Mouse (Mus musculus) intestine, embryonic 15.5 days (tissue): ENCODE results near the gene Neurl4. TPM values are rescaled to one million over a fixed set of nuclear protein-coding genes. Genes with fewer than 3 reads are reported as not detected.
A peak's percentile ranks its signal among the peaks of the same experiment; 100 is the strongest.

Experiments used
- ATAC-seq: fragments of 200-750 bp; cut with Nextera tagmentation; 2 replicates; pipeline ENCODE4 v1.8.0; 2017; ENCODE audit warnings: moderate TSS enrichment, moderate library complexity
- H3K27ac ChIP-seq: fragments of 300-500 bp; sonication (generic); 2 replicates; pipeline ENCODE4 v1.5.1; 2015; ENCODE audit warnings: mild to moderate bottlenecking, inconsistent platforms
- H3K27me3 ChIP-seq: fragments of 300-500 bp; sonication (generic); replicated peaks from 2 replicates; pipeline ENCODE4 v1.6.1; 2015; ENCODE audit warnings: inconsistent platforms
- H3K36me3 ChIP-seq: fragments of 300-500 bp; sonication (generic); 2 replicates; pipeline ENCODE4 v1.6.1; 2015; ENCODE audit warnings: inconsistent platforms
- H3K4me1 ChIP-seq: fragments of 300-500 bp; sonication (generic); replicated peaks from 2 replicates; pipeline ENCODE4 v1.6.1; 2015; ENCODE audit warnings: inconsistent platforms
- H3K4me2 ChIP-seq: fragments of 300-500 bp; sonication (generic); replicated peaks from 2 replicates; pipeline ENCODE4 v1.6.1; 2015; ENCODE audit warnings: mild to moderate bottlenecking, inconsistent platforms
- H3K4me3 ChIP-seq: fragments of 300-500 bp; sonication (generic); replicated peaks from 2 replicates; pipeline ENCODE4 v1.5.1; 2015; ENCODE audit warnings: inconsistent platforms
- H3K9ac ChIP-seq: fragments of 300-500 bp; sonication (generic); 2 replicates; pipeline ENCODE4 v1.6.1; 2015; ENCODE audit warnings: inconsistent platforms
- H3K9me3 ChIP-seq: fragments of 300-500 bp; sonication (generic); 2 replicates; pipeline ENCODE4 v1.6.1; 2016; ENCODE audit warnings: inconsistent platforms
- WGBS: fragments of 180-500 bp; shearing (Covaris S2); methylation state at CpG from one replicate; pipeline ENCODE4 v1.1.7; 2015; 5-methylcytosine and 5-hydroxymethylcytosine counted together
- polyA plus RNA-seq: library from polyadenylated mRNA; unstranded; fragments of >200 nt; fragmentation: Nextera tagmentation; extraction: Ambion mirVana; gene quantifications from 2 replicates; pipeline ENCODE4 v1.2.1, GENCODE M21; 2015

The Neurl4 gene
- polyA plus RNA-seq, 1 experiment from 2014 or later, result 7.0 TPM

DNA sequence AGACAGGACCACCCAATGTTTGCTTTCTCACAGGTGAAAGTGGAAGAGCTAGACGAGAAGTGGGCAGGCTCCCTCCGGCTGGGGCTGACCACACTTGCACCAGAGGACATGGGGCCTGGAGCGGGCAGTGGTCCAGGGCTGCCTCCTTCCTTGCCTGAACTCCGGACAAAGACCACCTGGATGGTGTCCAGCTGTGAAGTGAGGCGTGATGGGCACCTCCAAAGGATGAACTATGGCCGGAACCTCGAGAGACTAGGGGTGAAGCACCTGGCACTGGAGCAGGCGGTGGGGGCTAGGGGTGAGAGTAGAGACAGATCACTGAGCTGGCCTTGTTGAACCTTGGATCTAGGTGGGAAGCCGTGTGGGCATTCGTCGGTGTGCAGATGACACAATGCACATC lies 7.8 kb downstream of the Neurl4 start:
- peaks cover 6% of the 10 kb centered on the region for H3K4me1 ChIP-seq
- no peaks in the 10 kb centered on the region for H3K9me3 ChIP-seq
- peaks cover 87% of the 10 kb centered on the region for H3K36me3 ChIP-seq
- no peak overlapping the region for H3K9ac ChIP-seq
- no peak overlapping the region for H3K4me3 ChIP-seq
- H3K27ac ChIP-seq, result no peak overlapping the region
- no peak for ATAC-seq
- WGBS, result 93% methylated on average over 11 of the region's 11 CpGs
- no peaks in the 10 kb centered on the region for H3K27me3 ChIP-seq
- no peak overlapping the region for H3K4me2 ChIP-seq

DNA sequence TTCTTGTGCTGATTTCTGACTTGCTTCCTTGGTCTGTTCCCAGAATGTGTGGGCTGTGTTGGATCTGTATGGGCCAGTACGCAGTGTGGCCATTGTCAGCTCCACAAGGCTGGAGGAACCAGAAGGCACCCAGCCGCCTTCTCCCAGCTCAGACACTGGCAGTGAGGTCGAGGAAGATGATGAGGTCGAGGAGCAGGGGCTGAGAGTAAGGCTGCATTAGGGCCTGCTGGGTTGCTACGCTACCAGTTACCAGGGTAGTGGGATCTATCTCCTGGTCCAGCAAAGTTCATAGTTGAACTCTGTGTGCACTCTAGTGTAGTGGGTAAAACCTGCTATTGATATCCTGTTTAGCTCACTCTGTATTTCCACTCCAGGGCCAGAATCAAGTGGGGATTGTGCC lies 8.3 kb downstream of the Neurl4 start:
- H3K4me2 ChIP-seq, result no peak overlapping the region
- peaks cover 82% of the 10 kb centered on the region for H3K36me3 ChIP-seq
- no peak overlapping the region for H3K4me3 ChIP-seq
- 90% methylated on average over 5 of the region's 5 CpGs for WGBS
- H3K4me1 ChIP-seq, result peaks cover 7% of the 10 kb centered on the region
- H3K9me3 ChIP-seq, result no peaks in the 10 kb centered on the region
- H3K27ac ChIP-seq, result no peak overlapping the region
- H3K9ac ChIP-seq, result no peak overlapping the region
- no peaks in the 10 kb centered on the region for H3K27me3 ChIP-seq
- ATAC-seq, result no peak

DNA sequence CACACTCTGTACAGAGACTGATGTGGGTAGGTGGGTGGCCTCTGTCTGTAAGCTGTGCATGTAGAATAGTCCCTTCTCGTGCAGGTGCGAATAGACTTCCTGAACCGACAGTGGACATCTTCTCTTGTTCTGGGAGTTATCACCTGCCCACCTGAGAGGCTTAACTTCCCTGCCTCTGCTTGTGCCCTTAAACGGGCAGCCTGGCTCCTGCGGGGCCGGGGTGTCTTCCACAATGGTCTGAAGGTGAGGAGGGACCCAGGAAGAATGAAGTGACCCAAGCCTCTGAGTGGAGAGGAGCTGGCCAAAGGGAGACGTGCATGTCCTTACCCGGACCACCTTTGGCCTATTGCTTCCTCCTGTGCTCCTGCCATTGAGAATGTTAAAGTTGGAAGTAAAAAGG lies 9.3 kb downstream of the Neurl4 start:
- no peak overlapping the region for H3K27ac ChIP-seq
- H3K4me3 ChIP-seq, result no peak overlapping the region
- H3K9me3 ChIP-seq, result no peaks in the 10 kb centered on the region
- no peak for ATAC-seq
- H3K36me3 ChIP-seq, result peaks cover 75% of the 10 kb centered on the region
- H3K4me2 ChIP-seq, result no peak overlapping the region
- no peak overlapping the region for H3K9ac ChIP-seq
- peaks cover 16% of the 10 kb centered on the region for H3K4me1 ChIP-seq
- H3K27me3 ChIP-seq, result no peaks in the 10 kb centered on the region
- 89% methylated on average over 8 of the region's 8 CpGs for WGBS

DNA sequence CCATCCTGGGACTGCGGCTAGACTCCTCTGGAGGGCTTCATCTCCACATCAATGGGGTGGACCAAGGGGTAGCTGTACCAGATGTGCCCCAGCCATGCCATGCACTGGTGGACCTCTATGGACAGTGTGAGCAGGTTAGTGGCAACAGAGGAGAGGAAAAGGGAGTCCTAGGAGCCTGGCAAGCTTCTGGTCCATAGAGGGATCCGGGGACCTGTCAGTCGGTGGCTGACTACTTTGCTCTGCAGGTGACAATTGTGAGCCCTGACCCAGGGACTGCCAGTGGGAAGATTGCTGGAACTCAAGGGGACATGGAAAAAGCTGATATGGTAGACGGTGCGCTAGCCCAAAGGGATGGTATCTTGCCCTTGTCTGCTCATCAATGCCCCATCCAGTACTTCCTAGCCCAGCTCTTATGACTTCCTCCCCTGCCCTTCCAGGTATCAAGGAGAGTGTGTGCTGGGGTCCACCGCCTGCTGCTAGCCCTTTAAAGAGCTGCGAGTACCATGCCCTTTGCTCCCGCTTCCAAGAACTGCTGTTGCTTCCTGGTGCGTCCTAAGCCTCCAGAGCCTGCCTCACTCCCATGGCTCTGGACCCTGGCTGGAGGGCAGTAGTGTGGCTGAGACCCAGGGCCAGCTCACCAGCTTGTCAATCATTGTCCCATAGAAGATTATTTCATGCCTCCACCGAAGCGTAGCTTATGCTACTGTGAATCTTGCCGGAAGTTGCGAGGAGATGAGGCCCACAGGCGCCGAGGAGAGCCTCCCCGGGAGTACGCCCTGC lies 10.1 kb downstream of the Neurl4 start:
- 90% methylated on average over 17 of the region's 17 CpGs for WGBS
- no peak overlapping the region for H3K4me2 ChIP-seq
- no peaks in the 10 kb centered on the region for H3K9me3 ChIP-seq
- H3K27me3 ChIP-seq, result no peaks in the 10 kb centered on the region
- ATAC-seq, result no peak
- no peak overlapping the region for H3K4me3 ChIP-seq
- peaks cover 72% of the 10 kb centered on the region for H3K36me3 ChIP-seq
- H3K9ac ChIP-seq, result no peak overlapping the region
- no peak overlapping the region for H3K27ac ChIP-seq
- H3K4me1 ChIP-seq, result peaks cover 22% of the 10 kb centered on the region

DNA sequence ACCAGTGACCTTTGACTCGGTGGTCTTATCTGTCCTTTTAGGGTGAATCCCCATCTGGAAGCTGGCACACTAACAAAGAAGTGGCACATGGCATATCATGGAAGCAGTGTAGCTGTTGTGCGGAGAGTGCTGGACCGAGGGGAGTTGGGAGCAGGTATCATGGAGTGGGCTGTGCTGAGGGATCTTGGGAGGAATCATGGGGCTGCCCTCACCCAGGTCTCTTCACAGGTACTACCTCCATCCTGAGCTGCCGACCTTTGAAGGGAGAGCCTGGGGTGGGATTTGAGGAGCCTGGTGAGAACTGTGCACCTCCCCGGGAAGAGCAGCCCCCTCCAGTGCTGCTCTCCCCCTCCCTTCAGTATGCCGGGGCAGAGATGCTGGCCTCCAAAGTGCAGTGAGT lies 10.8 kb downstream of the Neurl4 start:
- no peak overlapping the region for H3K9ac ChIP-seq
- peaks cover 27% of the 10 kb centered on the region for H3K4me1 ChIP-seq
- ATAC-seq, result no peak
- WGBS, result 89% methylated on average over 6 of the region's 6 CpGs
- H3K4me2 ChIP-seq, result no peak overlapping the region
- H3K4me3 ChIP-seq, result no peak overlapping the region
- H3K36me3 ChIP-seq, result peaks cover 70% of the 10 kb centered on the region
- no peak overlapping the region for H3K27ac ChIP-seq
- H3K9me3 ChIP-seq, result no peaks in the 10 kb centered on the region
- H3K27me3 ChIP-seq, result no peaks in the 10 kb centered on the region

DNA sequence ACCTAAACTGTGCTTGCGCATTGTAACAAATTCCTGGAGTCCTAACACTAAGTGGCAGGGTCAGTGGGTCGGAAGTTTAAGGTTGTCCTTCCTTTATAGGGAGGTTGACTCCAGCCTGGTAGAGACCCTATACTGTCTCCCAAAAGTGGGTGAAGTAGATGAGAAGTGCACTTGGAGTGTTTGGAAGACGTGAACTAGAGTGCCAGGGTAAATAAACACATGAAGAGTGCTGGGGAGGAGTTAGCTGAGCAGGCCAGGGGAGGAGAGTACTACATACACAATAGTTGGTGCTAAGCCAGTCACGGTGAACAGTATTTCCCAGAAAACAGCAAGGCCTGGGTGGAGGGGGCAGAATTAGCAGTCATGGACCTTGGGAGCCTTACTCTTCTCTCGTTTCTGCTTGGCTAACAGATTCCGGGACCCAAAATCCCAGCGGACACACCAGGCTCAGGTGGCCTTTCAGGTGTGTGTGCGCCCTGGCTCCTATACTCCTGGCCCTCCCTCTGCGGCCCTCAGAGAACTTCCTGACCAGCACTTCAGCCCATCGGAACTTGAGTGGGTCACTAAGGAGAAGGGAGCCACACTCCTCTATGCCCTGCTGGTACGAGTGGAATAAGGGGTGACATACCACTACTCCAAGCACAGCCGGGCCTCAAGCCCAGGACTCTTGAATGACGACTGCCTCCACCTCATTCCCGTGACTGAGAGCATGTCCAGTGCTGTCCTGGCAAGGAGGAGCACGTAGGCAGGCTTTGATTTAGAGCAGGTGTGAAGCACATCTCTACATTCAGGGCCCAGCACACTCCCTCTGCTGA lies 12.1 kb downstream of the Neurl4 start:
- peak overlapping the region; percentile 96; the same call in 1 of the 2 replicates for H3K9ac ChIP-seq

DNA sequence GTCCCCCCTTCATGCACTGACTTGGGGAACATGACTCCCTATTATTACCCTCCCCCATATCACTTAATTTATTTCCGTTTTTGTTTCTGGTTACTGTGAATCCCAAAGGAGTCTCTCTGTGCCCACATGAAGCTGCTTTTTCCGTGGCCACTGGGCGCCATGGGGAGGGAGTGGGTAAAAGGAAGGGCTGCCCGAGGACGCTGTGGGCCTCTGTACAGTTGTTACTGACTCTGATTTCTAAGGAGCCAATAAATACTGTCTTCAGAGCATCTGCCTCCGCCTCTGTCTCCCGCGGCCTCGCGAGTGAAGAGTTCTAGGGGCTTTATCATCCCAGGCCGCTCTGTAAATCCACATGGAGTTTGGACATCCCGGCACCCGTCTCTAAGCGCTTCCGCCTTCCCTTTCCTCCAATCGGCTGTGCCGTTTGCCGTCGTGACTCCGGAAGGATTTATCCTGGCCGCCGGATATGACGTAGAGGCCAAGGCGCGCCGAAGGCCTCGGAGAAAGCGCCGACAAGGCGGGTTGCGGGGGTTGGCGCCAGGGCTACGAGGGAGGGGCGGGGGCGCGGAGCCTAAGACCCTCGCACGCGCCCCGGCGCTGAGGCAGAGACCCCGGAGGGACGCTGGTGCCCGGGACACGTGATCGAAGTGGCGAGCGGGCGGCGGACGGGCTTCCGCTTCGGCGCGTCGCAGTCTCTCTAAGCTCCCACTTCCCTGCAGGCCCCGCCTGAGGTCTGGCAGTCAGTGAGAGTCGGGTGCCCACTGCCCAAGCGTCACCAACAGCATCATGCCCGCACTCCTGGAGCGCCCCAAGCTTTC lies 12.9 kb downstream of the Neurl4 start, which contains the start of gene Gps2:
TSS of gene Gps2 (plus strand) at position 335 of the 818 bp plus-strand sequence.
- Histone ChIP-seq H3K27me3 (no peaks in the 10 kb centered on the region), H3K9me3 (no peaks in the 10 kb centered on the region), H3K9ac (peak within 1 kb of the TSS; percentile 96), H3K36me3 (peaks cover 63% of the 10 kb centered on the region), H3K27ac (peak within 1 kb of the TSS; percentile 73), H3K4me2 (peak within 1 kb of the TSS; percentile 96), H3K4me1 (peaks cover 29% of the 10 kb centered on the region), H3K4me3 (peak within 1 kb of the TSS; percentile 91)
- 2% methylated on average over 61 of the region's 61 CpGs for WGBS
- peak; percentile 91 for ATAC-seq

More for the DNA sequence above, 12.1 kb downstream of the Neurl4 start:
- H3K27me3 ChIP-seq, result no peaks in the 10 kb centered on the region
- peak overlapping the region; percentile 45; the same call in 1 of the 2 replicates for H3K27ac ChIP-seq
- 74% methylated on average over 15 of the region's 15 CpGs for WGBS
- H3K9me3 ChIP-seq, result no peaks in the 10 kb centered on the region
- ATAC-seq, result no peak
- H3K4me3 ChIP-seq, result peak overlapping the region; percentile 91
- H3K4me1 ChIP-seq, result peaks cover 27% of the 10 kb centered on the region
- peaks cover 63% of the 10 kb centered on the region for H3K36me3 ChIP-seq
- H3K4me2 ChIP-seq, result peak overlapping the region; percentile 96

DNA sequence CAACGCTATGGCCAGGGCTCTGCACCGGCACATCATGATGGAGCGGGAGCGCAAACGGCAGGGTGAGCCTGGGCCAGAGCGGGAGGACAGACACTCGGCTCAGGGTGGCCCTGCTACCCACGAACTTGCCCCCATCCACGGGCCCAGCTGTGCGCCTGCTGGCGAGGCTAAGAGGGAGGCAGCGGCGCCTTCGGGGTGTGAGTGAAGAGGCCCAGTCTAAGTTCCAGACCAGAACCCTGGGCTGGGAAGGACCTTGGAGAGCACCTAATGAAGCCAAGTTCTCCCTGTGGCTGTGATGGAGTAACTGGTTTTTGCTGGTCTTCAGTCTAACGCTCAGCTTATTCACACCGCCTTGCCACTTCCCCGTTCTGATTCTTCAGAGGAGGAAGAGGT lies 13.5 kb downstream of the Neurl4 start:
- Histone ChIP-seq H3K27ac (peak overlapping the region; percentile 73), H3K9me3 (no peaks in the 10 kb centered on the region), H3K9ac (peak overlapping the region; percentile 96), H3K4me1 (peaks cover 35% of the 10 kb centered on the region), H3K27me3 (no peaks in the 10 kb centered on the region), H3K4me3 (peak overlapping the region; percentile 91), H3K36me3 (peaks cover 58% of the 10 kb centered on the region), H3K4me2 (peak overlapping the region; percentile 96)
- 1% methylated on average over 17 of the region's 17 CpGs for WGBS
- ATAC-seq, result no peak; the same call in 1 of the 2 replicates

DNA sequence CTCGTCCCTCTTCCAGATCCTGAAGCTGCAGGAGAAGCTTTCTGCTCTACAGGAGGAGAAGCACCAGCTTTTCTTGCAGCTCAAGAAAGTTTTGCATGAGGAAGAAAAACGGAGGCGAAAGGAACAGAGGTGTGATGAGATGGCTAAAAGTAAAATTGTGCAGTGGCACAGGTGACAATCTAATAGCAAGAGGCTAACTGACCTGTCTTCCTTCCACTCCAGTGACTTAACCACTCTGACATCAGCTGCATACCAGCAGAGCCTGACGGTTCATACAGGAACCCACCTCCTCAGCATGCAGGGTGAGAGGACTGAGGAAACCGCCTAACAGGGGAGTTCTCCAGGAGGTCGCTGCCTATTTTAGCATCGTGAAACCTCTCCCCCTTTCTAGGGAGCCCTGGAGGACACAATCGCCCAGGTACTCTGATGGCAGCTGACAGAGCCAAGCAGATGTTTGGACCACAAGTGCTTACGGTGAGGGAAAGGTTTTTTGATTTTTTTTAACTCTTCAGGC lies 14.1 kb downstream of the Neurl4 start:
- 35% methylated on average over 9 of the region's 9 CpGs for WGBS
- H3K9ac ChIP-seq, result peak overlapping the region; percentile 96
- H3K4me3 ChIP-seq, result peak overlapping the region; percentile 91
- peaks cover 38% of the 10 kb centered on the region for H3K4me1 ChIP-seq
- H3K4me2 ChIP-seq, result peak overlapping the region; percentile 96
- no peak for ATAC-seq
- H3K27ac ChIP-seq, result no peak overlapping the region
- H3K36me3 ChIP-seq, result peaks cover 52% of the 10 kb centered on the region
- no peaks in the 10 kb centered on the region for H3K27me3 ChIP-seq
- no peaks in the 10 kb centered on the region for H3K9me3 ChIP-seq

DNA sequence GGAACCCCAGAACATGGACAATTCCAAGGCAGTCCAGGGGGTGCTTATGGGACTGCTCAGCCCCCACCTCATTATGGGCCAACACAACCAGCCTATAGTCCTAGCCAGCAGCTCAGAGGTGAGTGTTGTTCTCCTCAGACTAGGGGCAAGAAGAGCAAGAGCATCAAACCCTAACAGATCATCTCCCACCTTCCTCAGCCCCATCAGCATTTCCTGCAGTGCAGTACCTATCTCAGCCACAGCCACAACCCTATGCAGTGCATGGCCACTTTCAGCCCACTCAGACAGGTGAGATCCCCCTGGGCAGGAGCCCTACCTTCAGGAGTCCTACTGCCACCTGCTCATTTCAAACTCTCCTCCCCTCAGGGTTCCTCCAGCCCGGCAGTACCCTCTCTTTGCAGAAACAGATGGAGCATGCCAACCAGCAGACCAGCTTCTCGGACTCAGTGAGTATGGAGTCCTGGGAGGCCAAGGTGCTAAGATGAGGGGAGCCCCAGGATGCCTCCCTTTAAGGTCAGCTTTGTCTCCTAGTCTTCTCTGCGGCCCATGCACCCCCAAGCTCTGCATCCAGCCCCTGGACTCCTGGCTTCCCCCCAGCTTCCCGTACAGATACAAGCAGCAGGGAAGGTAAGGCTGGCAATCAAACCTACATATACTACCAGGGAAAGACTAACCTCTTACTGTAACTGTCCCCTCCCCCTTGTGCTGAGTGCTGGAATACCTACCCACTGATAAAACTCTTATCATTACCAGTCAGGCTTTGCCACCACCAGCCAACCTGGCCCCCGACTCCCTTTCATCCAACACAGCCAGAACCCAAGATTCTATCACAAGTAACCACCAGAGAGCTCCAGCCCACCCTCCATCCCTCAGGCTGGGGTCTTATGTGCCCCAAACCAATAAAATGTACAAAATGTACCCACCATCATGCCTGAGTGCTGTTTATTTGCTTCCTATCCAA lies 15.1 kb downstream of the Neurl4 start:
- H3K27ac ChIP-seq, result no peak overlapping the region
- 60% methylated on average over 5 of the region's 5 CpGs for WGBS
- peaks cover 38% of the 10 kb centered on the region for H3K4me1 ChIP-seq
- no peaks in the 10 kb centered on the region for H3K27me3 ChIP-seq
- 0 out of 2 replicates have a peak overlapping the region, but pooled peaks have one; percentile 6 for H3K4me3 ChIP-seq
- no peaks in the 10 kb centered on the region for H3K9me3 ChIP-seq
- H3K9ac ChIP-seq, result 0 out of 2 replicates have a peak overlapping the region, but pooled peaks have one; percentile 3
- no peak for ATAC-seq
- peaks cover 42% of the 10 kb centered on the region for H3K36me3 ChIP-seq
- H3K4me2 ChIP-seq, result peak overlapping the region; percentile 96
